ENCODE assay signal across 20 mouse cellular contexts in the genomic region with DNA sequence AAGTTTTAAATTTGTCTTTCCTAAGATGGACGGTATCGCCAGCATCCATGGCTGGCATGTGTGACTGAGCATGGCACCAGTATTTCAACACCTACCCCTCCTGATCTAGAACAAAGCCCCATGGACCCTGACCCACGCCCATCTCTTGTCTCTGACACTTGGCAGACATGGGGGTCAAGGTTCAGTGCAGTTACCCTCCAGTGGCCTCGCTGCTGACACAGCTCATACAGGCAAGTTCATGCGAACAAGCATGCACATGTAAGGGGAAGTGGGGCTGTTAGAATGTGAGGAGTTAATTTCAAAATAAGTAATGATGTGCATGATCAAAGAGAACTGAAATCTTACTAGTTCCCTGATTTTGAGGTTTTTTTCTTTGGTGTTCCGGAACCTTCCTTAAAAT. TPM values are rescaled to one million over a fixed set of nuclear protein-coding genes. Genes with fewer than 3 reads are reported as not detected.
DNase-seq lines count a peak whose midpoint lies in the region; ATAC-seq lines count a peak whose summit lies in the region.
"Had no signal": no experiment of that assay in that cellular context is flagged by ENCODE, and none has a peak within 500 bp of the region (broad histone marks: within the 10 kb centered on the region; RNA-seq: fewer than 3 reads in every experiment).

No protein-coding gene starts in this region.

- H3K27me3 ChIP-seq in hindbrain, embryonic 16.5 days (replicated peaks; ENCODE audit: control insufficient read depth, insufficient read depth, low read length) = no peaks in the 10 kb centered on the region
- H3K27me3 ChIP-seq: CH12.LX; heart, embryonic 13.5 days; midbrain, embryonic 15.5 days had no signal

- H3K9ac ChIP-seq in hindbrain, embryonic 16.5 days (ENCODE audit: low read depth, low read length) = no peak overlapping the region
- H3K9ac ChIP-seq: heart, embryonic 13.5 days; midbrain, embryonic 15.5 days had no signal

- no peaks in the 10 kb centered on the region for H3K9me3 ChIP-seq in hindbrain, embryonic 16.5 days (ENCODE audit: control insufficient read depth, low read length)
- H3K9me3 ChIP-seq: heart, embryonic 13.5 days; midbrain, embryonic 15.5 days had no signal

- intact Hi-C loops in heart, postnatal 36 days (cut with DNase I) = no loop called here

- ATAC-seq in hindbrain, embryonic 16.5 days = no peak
- ATAC-seq: forebrain, embryonic 16.5 days; inflammation-experienced regulatory T-cells, adult 6 months; midbrain, embryonic 15.5 days had no signal

- peaks cover 5% of the 10 kb centered on the region; the same call in 1 of the 2 replicates for H3K36me3 ChIP-seq in hindbrain, embryonic 16.5 days (ENCODE audit: control insufficient read depth, insufficient read depth, low read length)
- H3K36me3 ChIP-seq: heart, embryonic 13.5 days had no signal

- DNase-seq in heart, adult 11 months = peak; percentile 94
- DNase-seq in heart, postnatal 36 days = no peak
- DNase-seq in kidney, adult 18-20 months = peak; percentile 45
- peak; percentile 51 for DNase-seq in kidney, postnatal 14 days
- DNase-seq in skeletal muscle tissue, adult 2 months (ENCODE audit: low read depth, low spot score) = peak; percentile 29
- no peak for DNase-seq in thymus, postnatal 0 days (ENCODE audit: low spot score)
- no peak for DNase-seq in layer of hippocampus, adult 9-11 months
- DNase-seq: adrenal gland, adult 2 months; cerebellum, adult 18-20 months; heart, postnatal 4 days; liver; lung, adult 2 months; lung, postnatal 4 days had no signal

- no peak overlapping the region for H3K27ac ChIP-seq in hindbrain, embryonic 16.5 days (ENCODE audit: low read depth, low read length)
- H3K27ac ChIP-seq: heart, embryonic 13.5 days; midbrain, embryonic 15.5 days had no signal

- H3K4me3 ChIP-seq in hindbrain, embryonic 16.5 days (ENCODE audit: low read length) = no peak overlapping the region
- H3K4me3 ChIP-seq: erythroblast, embryonic 14.5 days; heart, embryonic 13.5 days; midbrain, embryonic 15.5 days had no signal

- 84% methylated on average over 6 of the region's 6 CpGs for WGBS in hindbrain, embryonic 16.5 days

- H3K4me2 ChIP-seq in hindbrain, embryonic 16.5 days (ENCODE audit: low read length) = no peak overlapping the region
- H3K4me2 ChIP-seq: heart, embryonic 13.5 days; midbrain, embryonic 15.5 days had no signal

- no peaks in the 10 kb centered on the region for H3K4me1 ChIP-seq in hindbrain, embryonic 16.5 days (ENCODE audit: control insufficient read depth, insufficient read depth, low read depth, low read length)
- H3K4me1 ChIP-seq: midbrain, embryonic 15.5 days had no signal

RNA-seq across cellular contexts. Expression of a gene that starts 11.0 kb away (rescaled TPM):
- under 1 TPM; 0.19 to 0.43 TPM for total RNA-seq in heart, postnatal 36 days (2021)
- polyA plus RNA-seq in hindbrain, embryonic 16.5 days (2015; fragmentation: Nextera tagmentation; extraction: Ambion mirVana) = 48.9 and 52.1 TPM in 2 replicates
- 3.1 and 3.6 TPM in 2 replicates for polyA plus RNA-seq in thymus, postnatal 0 days (2015; fragmentation: Nextera tagmentation; extraction: Ambion mirVana)
- polyA plus RNA-seq: erythroblast, embryonic 14.5 days had no signal

RNA-seq across cellular contexts. Expression of a gene that starts 24.4 kb away (rescaled TPM):
- 1 to 10 TPM; 8.9 to 9.0 TPM for total RNA-seq in heart, postnatal 36 days (2021)
- polyA plus RNA-seq in hindbrain, embryonic 16.5 days (2015; fragmentation: Nextera tagmentation; extraction: Ambion mirVana) = 46.3 and 54.1 TPM in 2 replicates
- polyA plus RNA-seq in thymus, postnatal 0 days (2015; fragmentation: Nextera tagmentation; extraction: Ambion mirVana) = 87.5 and 87.9 TPM in 2 replicates

RNA-seq across cellular contexts. Expression of a gene that starts 40.9 kb away (rescaled TPM):
- not detected for total RNA-seq in heart, postnatal 36 days (2021)
- polyA plus RNA-seq in hindbrain, embryonic 16.5 days (2015; fragmentation: Nextera tagmentation; extraction: Ambion mirVana) = 20.7 and 27.5 TPM in 2 replicates
- polyA plus RNA-seq in thymus, postnatal 0 days (2015; fragmentation: Nextera tagmentation; extraction: Ambion mirVana) = 1.3 and 1.6 TPM in 2 replicates
- total RNA-seq: adrenal gland, adult 2 months; CH12.LX had no signal
- polyA plus RNA-seq: adrenal gland, adult 2 months; erythroblast, embryonic 14.5 days; inflammation-experienced regulatory T-cells, adult 6 months had no signal

RNA-seq across cellular contexts. Expression of a gene that starts 43.7 kb away (rescaled TPM):
- 1 to 10 TPM in 1 of 2 experiments, under 1 TPM in 1; 0.72 to 1.2 TPM for total RNA-seq in heart, postnatal 36 days (2021)
- polyA plus RNA-seq in hindbrain, embryonic 16.5 days (2015; fragmentation: Nextera tagmentation; extraction: Ambion mirVana) = 0.46 and 0.54 TPM in 2 replicates
- polyA plus RNA-seq in thymus, postnatal 0 days (2015; fragmentation: Nextera tagmentation; extraction: Ambion mirVana) = 21.1 and 22.6 TPM in 2 replicates
- polyA plus RNA-seq: erythroblast, embryonic 14.5 days had no signal

Comparison
In these comparisons a context has a peak if more than half of its experiments do, and no peak if none do; other contexts are left out.
1. DNase-seq: peak in heart, adult 11 months (single experiment), kidney, adult 18-20 months (single experiment), kidney, postnatal 14 days (single experiment) and skeletal muscle tissue, adult 2 months (single experiment); none in heart, postnatal 36 days (0 of 2), thymus, postnatal 0 days (single experiment) and layer of hippocampus, adult 9-11 months (single experiment).
2. RNA of a gene that starts 11.0 kb away (polyA plus RNA-seq): 48.9 to 52.1 TPM in hindbrain, embryonic 16.5 days; 3.1 to 3.6 TPM in thymus, postnatal 0 days; every median in the first group is over 10 times any median in the second.